Mouse (Mus musculus) thymus, adult 2 months (tissue): ENCODE measurements around the gene Ccdc82. TPM values are rescaled to one million over a fixed set of nuclear protein-coding genes. Genes with fewer than 3 reads are reported as not detected.

Source experiments
- DNase-seq: peaks from one replicate; pipeline ENCODE4 v3.0.0; 2021
- H3K27ac ChIP-seq: fragments of 200-500 bp; 2 replicates; pipeline ENCODE4 v1.5.1; 2012; ENCODE audit warnings: low read length, control low read depth; ENCODE audit not compliant: control insufficient read depth, insufficient read depth
- H3K27me3 ChIP-seq: fragments of 200-500 bp; 2 replicates; pipeline ENCODE4 v1.6.1; 2012; ENCODE audit warnings: mild to moderate bottlenecking, low read length, moderate library complexity, mixed read lengths; ENCODE audit not compliant: control insufficient read depth, insufficient read depth
- H3K36me3 ChIP-seq: fragments of 200-500 bp; 2 replicates; pipeline ENCODE4 v1.6.1; 2012; ENCODE audit warnings: mild to moderate bottlenecking, low read length, moderate library complexity; ENCODE audit not compliant: control insufficient read depth, insufficient read depth
- H3K4me1 ChIP-seq: fragments of 200-500 bp; replicated peaks from 2 replicates; pipeline ENCODE4 v1.6.1; 2012; ENCODE audit warnings: low read length; ENCODE audit not compliant: control insufficient read depth, insufficient read depth
- H3K4me3 ChIP-seq: fragments of 200-500 bp; 2 replicates; pipeline ENCODE4 v1.5.1; 2012; ENCODE audit warnings: mild to moderate bottlenecking, low read length, control low read depth, moderate library complexity; ENCODE audit not compliant: control insufficient read depth, insufficient read depth
- CTCF ChIP-seq: fragments of 200-500 bp; IDR thresholded peaks from 2 replicates; pipeline ENCODE4 v1.5.1; 2012; ENCODE audit warnings: mild to moderate bottlenecking, control low read depth, low read length, moderate library complexity, borderline replicate concordance; ENCODE audit not compliant: control insufficient read depth, poor library complexity, insufficient read depth; ENCODE audit errors: extremely low read depth
- POLR2A ChIP-seq: fragments of 200-500 bp; IDR thresholded peaks from 2 replicates; pipeline ENCODE4 v1.6.1; 2012; ENCODE audit warnings: mild to moderate bottlenecking, low read length, control low read depth, moderate library complexity; ENCODE audit not compliant: control insufficient read depth, poor library complexity, insufficient read depth; ENCODE audit errors: extremely low read depth
- WGBS: fragments of 180-500 bp; shearing (Covaris S2); methylation state at CpG from one replicate; pipeline ENCODE4 v1.1.7; 2018; 5-methylcytosine and 5-hydroxymethylcytosine counted together
- polyA plus RNA-seq: library from polyadenylated mRNA; depleted of rRNA; stranded (reverse); fragments of >200 nt; gene quantifications from 2 replicates; pipeline ENCODE4 v1.2.3, GENCODE M21; 2012

The Ccdc82 gene
- polyA plus RNA-seq, 1 experiment, result 17.8 TPM

- H3K36me3 ChIP-seq, result no peaks in the 10 kb centered on the region
- H3K4me3 ChIP-seq, result no peak overlapping the region
- no peaks in the 10 kb centered on the region for H3K27me3 ChIP-seq
- WGBS, result 81% methylated on average over 3 of the region's 3 CpGs
- H3K4me1 ChIP-seq, result no peaks in the 10 kb centered on the region
- H3K27ac ChIP-seq, result no peak overlapping the region
- no peak for TF ChIP-seq POLR2A
- TF ChIP-seq CTCF, result no peak
- DNase-seq, result no peak
Measured at GRCm38 (mm10) chr9:13310236-13310635, 63.5 kb downstream of the Ccdc82 start.

DNA sequence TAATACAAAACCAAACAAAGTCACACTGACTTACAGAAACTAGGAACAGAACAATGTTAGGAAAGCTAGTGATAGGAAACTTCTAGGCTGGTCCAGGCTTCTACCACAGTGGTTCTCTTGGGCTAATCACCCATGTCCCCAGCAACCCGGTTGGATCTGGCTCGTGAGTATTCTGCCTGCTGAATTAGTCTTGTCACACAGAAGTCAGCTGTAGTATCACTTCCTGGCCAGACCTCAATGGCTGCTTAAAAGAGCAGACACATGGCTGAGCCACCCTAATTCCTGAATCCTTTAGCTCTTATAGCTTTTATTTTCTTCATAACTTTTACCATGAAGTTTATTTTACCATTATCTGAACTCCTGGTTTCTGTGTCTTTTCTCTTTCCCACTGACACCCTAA lies 64.3 kb downstream of the Ccdc82 start:
- Histone ChIP-seq H3K4me1 (no peaks in the 10 kb centered on the region), H3K27ac (no peak overlapping the region), H3K4me3 (no peak overlapping the region), H3K27me3 (no peaks in the 10 kb centered on the region), H3K36me3 (no peaks in the 10 kb centered on the region)
- TF ChIP-seq CTCF (no peak), POLR2A (no peak)
- 23% methylated on average over 2 of the region's 2 CpGs for WGBS
- no peak for DNase-seq

GRCm38 (mm10) chr9:13313923-13314322 lies 67.2 kb downstream of the Ccdc82 start:
- over 99% methylated on average over 2 of the region's 2 CpGs for WGBS
- TF ChIP-seq CTCF (no peak), POLR2A (no peak)
- H3K4me1 ChIP-seq, result no peaks in the 10 kb centered on the region
- H3K4me3 ChIP-seq, result no peak overlapping the region
- H3K27me3 ChIP-seq, result no peaks in the 10 kb centered on the region
- H3K27ac ChIP-seq, result no peak overlapping the region
- no peaks in the 10 kb centered on the region for H3K36me3 ChIP-seq
- DNase-seq, result no peak

DNA sequence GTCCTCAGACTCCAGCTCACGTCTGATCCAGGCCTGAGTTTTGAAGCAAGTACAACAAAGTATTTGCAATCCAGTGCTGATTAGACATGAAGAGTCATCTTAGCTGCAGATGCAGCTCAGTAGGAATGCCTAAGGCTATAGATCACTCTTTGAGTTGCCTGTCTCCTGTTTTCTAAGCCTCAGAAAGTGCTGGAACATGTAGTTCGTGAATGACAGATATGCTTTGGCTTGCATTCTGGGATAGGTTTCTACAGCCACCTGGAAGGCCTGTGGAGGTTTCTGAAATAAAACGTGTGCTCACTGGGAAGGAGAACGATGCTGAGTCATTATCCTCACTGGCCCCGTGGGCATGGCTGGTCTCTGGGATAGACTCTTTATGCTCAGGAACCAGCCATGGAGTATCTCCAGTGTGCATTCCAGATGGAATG lies 67.8 kb downstream of the Ccdc82 start:
- no peak overlapping the region for H3K4me3 ChIP-seq
- no peak for DNase-seq
- no peaks in the 10 kb centered on the region for H3K27me3 ChIP-seq
- H3K36me3 ChIP-seq, result no peaks in the 10 kb centered on the region
- H3K27ac ChIP-seq, result no peak overlapping the region
- WGBS, result 88% methylated on average over 5 of the region's 5 CpGs
- no peaks in the 10 kb centered on the region for H3K4me1 ChIP-seq
- no peak for TF ChIP-seq CTCF
- no peak for TF ChIP-seq POLR2A

DNA sequence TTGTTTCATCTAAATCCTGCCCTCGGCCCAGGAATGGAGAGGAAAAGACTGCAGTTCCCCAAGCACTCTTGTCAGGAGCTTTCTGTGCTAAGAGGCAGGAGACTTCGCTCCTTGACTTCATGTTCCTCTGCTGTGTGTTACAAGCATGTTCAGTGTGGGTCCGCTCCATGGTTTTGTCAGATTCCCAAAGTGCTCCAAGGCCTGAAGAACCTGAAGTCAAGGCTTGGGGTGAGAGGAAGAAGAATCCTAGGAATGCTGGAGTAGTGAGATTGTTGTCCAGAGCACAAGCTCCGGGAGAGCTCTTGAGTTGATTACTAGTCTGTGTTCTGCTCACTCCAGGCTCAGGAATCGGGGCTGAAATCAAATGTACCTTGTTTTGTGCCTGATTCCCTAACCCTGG lies 68.6 kb downstream of the Ccdc82 start:
- no peak overlapping the region for H3K27ac ChIP-seq
- H3K4me3 ChIP-seq, result no peak overlapping the region
- WGBS, result 95% methylated on average over 5 of the region's 5 CpGs
- TF ChIP-seq POLR2A (no peak), CTCF (no peak)
- H3K27me3 ChIP-seq, result no peaks in the 10 kb centered on the region
- no peaks in the 10 kb centered on the region for H3K36me3 ChIP-seq
- DNase-seq, result no peak
- no peaks in the 10 kb centered on the region; the same call in 1 of the 2 replicates for H3K4me1 ChIP-seq

- Histone ChIP-seq H3K27ac (no peak overlapping the region), H3K4me3 (no peak overlapping the region), H3K4me1 (peaks cover 13% of the 10 kb centered on the region), H3K36me3 (no peaks in the 10 kb centered on the region), H3K27me3 (no peaks in the 10 kb centered on the region)
- DNase-seq, result no peak
- TF ChIP-seq POLR2A (no peak), CTCF (no peak)
- 94% methylated on average over 2 of the region's 2 CpGs for WGBS
Measured at GRCm38 (mm10) chr9:13319566-13319965, 72.8 kb downstream of the Ccdc82 start.

DNA sequence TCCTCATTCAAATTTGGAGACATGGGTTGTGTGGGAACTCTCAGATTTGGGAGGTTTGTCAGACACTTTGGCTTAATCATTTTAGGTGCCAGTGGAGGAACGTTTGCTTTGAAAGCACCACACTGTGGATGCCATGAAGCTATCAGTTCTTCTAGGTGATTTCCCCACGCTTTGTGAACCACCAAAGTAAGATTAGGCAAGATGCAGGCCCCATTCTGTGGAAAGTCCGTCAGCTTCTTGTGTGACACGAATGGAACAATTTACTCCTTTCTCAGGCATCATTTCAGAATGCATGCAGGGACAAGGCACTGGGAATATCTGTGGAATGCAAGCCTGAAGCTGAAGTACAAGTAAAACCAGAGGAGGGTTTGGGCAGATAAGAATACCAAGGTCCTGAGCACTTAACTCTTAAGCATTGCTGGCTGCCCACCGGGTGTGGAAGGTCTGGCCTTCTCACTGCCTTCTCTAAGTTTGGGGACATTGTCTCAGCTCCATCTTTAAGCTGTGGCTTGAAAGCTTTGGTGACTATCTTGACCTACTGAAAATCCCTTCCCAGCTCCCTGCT lies 74.1 kb downstream of the Ccdc82 start:
- TF ChIP-seq POLR2A (no peak), CTCF (no peak)
- WGBS, result 87% methylated on average over 5 of the region's 5 CpGs
- Histone ChIP-seq H3K4me3 (no peak overlapping the region), H3K27me3 (no peaks in the 10 kb centered on the region), H3K4me1 (peaks cover 13% of the 10 kb centered on the region), H3K36me3 (no peaks in the 10 kb centered on the region), H3K27ac (no peak overlapping the region)
- DNase-seq, result no peak
